Mouse (Mus musculus): Measurements from ENCODE around the gene Sept7. TPM values are rescaled to one million over a fixed set of nuclear protein-coding genes. Genes with fewer than 3 reads are reported as not detected.

Gene Sept7
- polyA plus RNA-seq, 1 experiment from 2014 or later = 164 TPM

GRCm38 (mm10) chr9:25353775-25354174 lies 101.5 kb downstream of the Sept7 start:
- no peak for DNase-seq (ENCODE audit: low spot score)
- 88% methylated on average over 1 of the region's 1 CpGs for WGBS

GRCm38 (mm10) chr9:25355806-25356205 lies 103.6 kb downstream of the Sept7 start:
- Histone ChIP-seq H3K27ac (no peak overlapping the region), H3K4me1 (replicated peaks) (no peaks in the 10 kb centered on the region), H3K27me3 (ENCODE audit: insufficient read depth, poor library complexity, severe bottlenecking) (no peaks in the 10 kb centered on the region), H3K9me3 (no peaks in the 10 kb centered on the region), H3K4me3 (no peak overlapping the region), H3K36me3 (no peaks in the 10 kb centered on the region)
- 88% methylated on average over 11 of the region's 11 CpGs for WGBS
- no peak for DNase-seq (ENCODE audit: low spot score)

More at GRCm38 (mm10) chr9:25353775-25354174, 101.5 kb downstream of the Sept7 start:
- Histone ChIP-seq H3K4me3 (no peak overlapping the region), H3K9me3 (no peaks in the 10 kb centered on the region), H3K27ac (no peak overlapping the region), H3K4me1 (replicated peaks) (no peaks in the 10 kb centered on the region), H3K27me3 (ENCODE audit: insufficient read depth, poor library complexity, severe bottlenecking) (no peaks in the 10 kb centered on the region), H3K36me3 (no peaks in the 10 kb centered on the region)

GRCm38 (mm10) chr9:25357589-25357988 lies 105.3 kb downstream of the Sept7 start:
- H3K36me3 ChIP-seq = no peaks in the 10 kb centered on the region
- no peaks in the 10 kb centered on the region for H3K27me3 ChIP-seq (ENCODE audit: insufficient read depth, poor library complexity, severe bottlenecking)
- WGBS = 96% methylated on average over 12 of the region's 12 CpGs
- H3K4me3 ChIP-seq = no peak overlapping the region
- H3K27ac ChIP-seq = no peak overlapping the region
- no peaks in the 10 kb centered on the region for H3K4me1 ChIP-seq (replicated peaks)
- no peaks in the 10 kb centered on the region for H3K9me3 ChIP-seq
- no peak for DNase-seq (ENCODE audit: low spot score)

GRCm38 (mm10) chr9:25358018-25358417 lies 105.8 kb downstream of the Sept7 start:
- Histone ChIP-seq H3K36me3 (no peaks in the 10 kb centered on the region), H3K9me3 (no peaks in the 10 kb centered on the region), H3K4me1 (replicated peaks) (no peaks in the 10 kb centered on the region), H3K4me3 (no peak overlapping the region), H3K27ac (no peak overlapping the region), H3K27me3 (ENCODE audit: insufficient read depth, poor library complexity, severe bottlenecking) (no peaks in the 10 kb centered on the region)
- no peak for DNase-seq (ENCODE audit: low spot score)
- WGBS = 81% methylated on average over 5 of the region's 5 CpGs

Other genes starting within 250 kb of the Sept7 start
- gene Gm10181, start 163.0 kb upstream of the Sept7 start, polyA plus RNA-seq (2016; fragmentation: Nextera tagmentation; extraction: Ambion mirVana) = not detected in 2 replicates
- 25.1 and 31.8 TPM in 2 replicates for gene Herpud2, start 100.6 kb upstream of the Sept7 start, polyA plus RNA-seq (2016; fragmentation: Nextera tagmentation; extraction: Ambion mirVana)
- 10.2 and 12.4 TPM in 2 replicates for gene Eepd1, start 229.1 kb downstream of the Sept7 start, polyA plus RNA-seq (2016; fragmentation: Nextera tagmentation; extraction: Ambion mirVana)

Data from hindbrain, embryonic 10.5 days (tissue).